Mouse (Mus musculus): ENCODE results near the gene P2rx7. TPM values are rescaled to one million over a fixed set of nuclear protein-coding genes. Genes with fewer than 3 reads are reported as not detected.

P2rx7 gene
- polyA plus RNA-seq (2016; fragmentation: Nextera tagmentation; extraction: Ambion mirVana) = 0.31 and 0.60 TPM in 2 replicates

DNA sequence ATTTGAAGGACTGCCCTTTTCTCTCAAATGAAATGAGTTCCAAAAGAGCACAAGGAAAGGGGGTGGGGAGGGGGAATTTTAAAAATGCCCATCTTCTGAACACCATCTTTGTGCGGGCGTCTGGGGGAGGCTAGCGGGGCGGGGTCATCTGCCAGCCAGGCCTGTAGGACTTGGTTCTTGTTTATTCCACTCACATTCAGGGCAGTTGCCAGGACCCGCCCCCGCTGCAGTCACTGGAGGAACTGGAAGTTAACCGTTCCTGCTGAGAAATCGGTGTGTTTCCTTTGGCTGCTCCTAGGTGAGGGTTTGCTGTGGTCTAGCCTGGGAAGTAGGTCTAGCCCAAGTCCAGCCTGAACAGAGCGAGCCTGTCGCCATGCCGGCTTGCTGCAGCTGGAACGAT lies at the start of gene P2rx7:
Gene P2rx7, plus strand, starts transcription at position 211 of the 400 bp plus-strand sequence.
- 88% methylated on average over 12 of the region's 12 CpGs for WGBS
- Histone ChIP-seq H3K4me3 (no peak within 1 kb of the TSS), H3K4me1 (peaks cover 7% of the 10 kb centered on the region), H3K9me3 (peaks cover 5% of the 10 kb centered on the region; the same call in 1 of the 2 replicates), H3K27ac (peak within 1 kb of the TSS; percentile 4), H3K36me3 (replicated peaks) (no peaks in the 10 kb centered on the region), H3K27me3 (ENCODE audit: poor library complexity, severe bottlenecking) (peaks cover 10% of the 10 kb centered on the region; the same call in 1 of the 2 replicates)
- no peak for DNase-seq (ENCODE audit: extremely low spot score, low spot score)

DNA sequence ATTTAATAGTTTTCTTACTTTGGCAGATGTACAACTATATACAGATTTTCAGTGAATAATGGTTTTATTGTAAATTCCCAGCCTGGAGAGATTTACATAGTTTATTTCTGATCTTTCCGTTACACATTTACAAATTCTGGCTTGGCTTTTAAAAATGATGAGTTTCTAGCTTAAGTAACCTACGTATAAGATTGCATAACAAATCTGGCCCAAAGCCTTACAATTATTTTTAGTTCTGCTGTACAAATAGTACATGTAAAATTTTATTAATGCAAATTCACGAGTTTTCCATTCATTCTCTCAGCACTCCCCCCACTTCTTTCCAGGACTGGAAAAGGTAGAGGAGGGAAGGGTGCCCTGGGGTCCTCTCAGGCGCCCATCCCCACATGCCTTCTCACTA lies 48.2 kb upstream of the P2rx7 start:
- no peak overlapping the region for H3K4me3 ChIP-seq
- peaks cover 4% of the 10 kb centered on the region for H3K9me3 ChIP-seq
- peaks cover 91% of the 10 kb centered on the region for H3K36me3 ChIP-seq (replicated peaks)
- H3K27ac ChIP-seq = no peak overlapping the region
- no peak for DNase-seq (ENCODE audit: extremely low spot score, low spot score)
- no peaks in the 10 kb centered on the region for H3K27me3 ChIP-seq (ENCODE audit: poor library complexity, severe bottlenecking)
- H3K4me1 ChIP-seq = no peaks in the 10 kb centered on the region
- 93% methylated on average over 4 of the region's 4 CpGs for WGBS

DNA sequence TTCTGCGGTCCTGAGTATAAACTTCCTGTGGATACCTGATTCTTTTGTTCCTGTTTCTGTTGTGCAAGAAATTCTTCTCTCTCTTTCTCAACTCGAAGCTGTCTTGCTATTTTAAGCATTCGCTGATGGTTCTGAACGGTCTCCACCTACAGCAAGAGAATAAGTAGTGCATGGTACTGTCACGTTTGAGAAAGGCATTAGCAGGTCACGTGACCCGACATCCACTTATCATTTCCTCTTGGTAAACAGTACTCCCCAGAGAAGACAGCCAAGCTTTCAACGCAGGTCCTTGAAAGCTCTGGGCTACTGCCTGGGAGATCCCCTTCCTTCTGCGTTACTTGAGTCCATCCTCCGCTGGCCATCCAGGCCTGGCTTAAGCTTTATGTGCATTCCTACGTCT lies 41.5 kb upstream of the P2rx7 start:
- no peak for DNase-seq (ENCODE audit: extremely low spot score, low spot score)
- H3K36me3 ChIP-seq (replicated peaks) = peaks cover 97% of the 10 kb centered on the region
- no peak overlapping the region for H3K27ac ChIP-seq
- H3K4me1 ChIP-seq = no peaks in the 10 kb centered on the region
- H3K27me3 ChIP-seq (ENCODE audit: poor library complexity, severe bottlenecking) = no peaks in the 10 kb centered on the region
- WGBS = 83% methylated on average over 11 of the region's 11 CpGs
- peaks cover 4% of the 10 kb centered on the region for H3K9me3 ChIP-seq
- no peak overlapping the region for H3K4me3 ChIP-seq

DNA sequence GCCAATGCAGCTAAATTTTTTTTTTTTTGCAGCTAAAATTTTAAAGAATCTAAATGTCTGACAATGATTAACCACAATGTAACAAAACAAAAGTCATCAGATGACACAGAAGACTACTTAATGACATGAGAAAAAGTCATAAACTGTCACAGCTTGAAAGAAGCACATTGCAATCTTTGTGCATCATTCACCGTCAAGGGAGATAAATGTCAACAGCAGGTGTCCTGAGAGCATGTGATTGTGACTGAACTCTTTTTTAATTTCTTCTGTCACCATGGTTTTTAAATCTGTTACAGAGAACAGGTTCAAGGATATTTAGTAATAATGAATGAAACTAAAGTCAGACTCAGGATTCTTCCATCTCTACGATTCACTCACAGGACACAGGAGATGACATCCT lies 38.8 kb upstream of the P2rx7 start:
- 89% methylated on average over 2 of the region's 2 CpGs for WGBS
- no peaks in the 10 kb centered on the region for H3K9me3 ChIP-seq
- H3K4me3 ChIP-seq = no peak overlapping the region
- no peaks in the 10 kb centered on the region for H3K27me3 ChIP-seq (ENCODE audit: poor library complexity, severe bottlenecking)
- no peak overlapping the region for H3K27ac ChIP-seq
- no peak for DNase-seq (ENCODE audit: extremely low spot score, low spot score)
- peaks cover 97% of the 10 kb centered on the region for H3K36me3 ChIP-seq (replicated peaks)
- H3K4me1 ChIP-seq = no peaks in the 10 kb centered on the region

DNA sequence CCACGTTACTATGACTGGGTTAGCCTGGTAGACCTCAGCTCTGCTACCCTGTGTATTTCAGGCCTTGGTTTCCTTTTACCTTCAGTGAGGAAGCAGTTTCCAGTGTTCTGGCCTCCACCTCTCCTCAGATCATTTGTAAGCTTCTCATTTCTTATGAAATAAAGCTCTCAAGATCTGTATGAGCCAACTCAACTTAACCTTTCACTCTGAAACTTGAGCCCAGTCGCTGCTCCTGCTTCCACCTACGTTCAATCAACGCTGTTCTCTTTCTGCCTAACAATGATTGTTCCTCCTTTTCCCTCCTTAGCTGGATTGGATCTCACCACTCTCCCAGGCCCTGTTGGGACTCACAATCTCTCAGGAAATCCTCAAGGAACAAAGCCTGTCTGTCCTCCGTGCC lies 32.1 kb upstream of the P2rx7 start:
- Histone ChIP-seq H3K9me3 (no peaks in the 10 kb centered on the region), H3K27ac (0 out of 2 replicates have a peak overlapping the region, but pooled peaks have one; percentile 51), H3K4me1 (peaks cover 29% of the 10 kb centered on the region), H3K36me3 (replicated peaks) (peaks cover 41% of the 10 kb centered on the region), H3K4me3 (no peak overlapping the region), H3K27me3 (ENCODE audit: poor library complexity, severe bottlenecking) (no peaks in the 10 kb centered on the region)
- no peak for DNase-seq (ENCODE audit: extremely low spot score, low spot score)
- whole genome bisulfite sequencing = 65% methylated on average over 5 of the region's 5 CpGs

DNA sequence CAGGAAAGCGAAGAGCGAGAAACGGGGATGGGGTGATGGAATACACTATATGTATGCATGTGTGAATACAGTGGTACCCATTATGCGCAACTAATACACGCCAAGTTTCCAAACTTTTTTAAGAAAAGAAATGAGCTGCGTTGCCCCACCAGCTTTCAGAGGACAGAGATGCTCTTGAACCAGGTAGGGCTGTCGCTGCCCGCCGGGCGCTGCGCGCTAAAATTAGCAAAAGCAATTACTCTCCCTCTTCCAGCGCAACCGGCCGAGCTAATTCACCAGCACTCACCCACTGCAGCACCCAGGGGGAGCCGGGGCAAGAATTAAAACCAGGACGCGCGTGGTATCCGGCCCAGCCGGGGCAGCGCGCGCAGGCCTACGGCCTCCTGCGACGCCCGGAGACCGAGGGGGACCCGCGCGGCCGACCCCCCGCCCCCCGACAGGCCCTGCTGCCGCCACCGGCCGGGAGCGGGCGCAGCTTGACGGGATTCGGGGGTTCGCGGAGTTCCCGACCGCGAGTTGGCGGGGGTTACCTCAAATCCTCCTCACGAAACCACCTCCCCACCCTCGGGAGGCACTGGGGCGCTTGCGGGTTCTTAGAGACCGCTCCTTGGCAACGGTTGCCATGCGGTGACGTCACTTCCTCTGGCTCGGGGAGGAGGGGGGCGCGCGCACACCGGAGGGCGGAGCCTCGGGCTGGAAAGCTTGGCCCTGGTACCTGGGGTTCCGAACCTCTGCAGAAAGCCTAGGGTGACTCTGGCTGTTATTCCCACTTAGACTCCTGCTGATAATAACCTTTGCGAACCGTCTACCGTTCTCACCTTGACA lies 29.6 kb upstream of the P2rx7 start, which contains the start of gene Ift81:
Gene Ift81, minus strand, starts transcription at position 611 of the 825 bp plus-strand sequence.
- H3K4me1 ChIP-seq = peaks cover 29% of the 10 kb centered on the region
- WGBS = 2% methylated on average over 67 of the region's 67 CpGs
- no peaks in the 10 kb centered on the region for H3K9me3 ChIP-seq
- DNase-seq (ENCODE audit: extremely low spot score, low spot score) = peak; percentile 98
- peaks cover 17% of the 10 kb centered on the region for H3K36me3 ChIP-seq (replicated peaks)
- H3K27me3 ChIP-seq (ENCODE audit: poor library complexity, severe bottlenecking) = no peaks in the 10 kb centered on the region
- H3K27ac ChIP-seq = peak within 1 kb of the TSS; percentile 97
- H3K4me3 ChIP-seq = peak within 1 kb of the TSS; percentile 84

DNA sequence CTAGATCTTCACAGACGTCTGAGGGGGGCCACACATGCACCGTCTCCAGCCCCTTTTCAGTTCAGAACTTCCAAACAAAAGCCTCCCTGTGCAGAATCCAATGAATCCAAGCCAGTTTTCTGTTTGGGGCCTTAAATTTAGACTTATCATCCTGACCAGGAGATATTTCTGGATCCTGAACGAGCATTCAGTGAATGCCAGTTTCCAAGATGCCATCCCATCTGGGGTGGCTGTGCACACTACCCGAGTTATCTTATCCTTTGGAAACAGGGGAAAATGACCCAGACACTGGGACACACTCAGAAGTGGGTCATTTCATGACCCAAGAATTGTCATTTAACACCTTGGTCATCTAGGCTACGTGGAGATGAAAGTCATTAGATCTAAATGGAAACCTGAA lies 26.0 kb upstream of the P2rx7 start:
- Histone ChIP-seq H3K4me1 (peaks cover 33% of the 10 kb centered on the region), H3K27ac (no peak overlapping the region), H3K27me3 (ENCODE audit: poor library complexity, severe bottlenecking) (no peaks in the 10 kb centered on the region), H3K4me3 (no peak overlapping the region), H3K36me3 (replicated peaks) (no peaks in the 10 kb centered on the region), H3K9me3 (no peaks in the 10 kb centered on the region)
- no peak for DNase-seq (ENCODE audit: extremely low spot score, low spot score)
- 81% methylated on average over 5 of the region's 5 CpGs for WGBS

DNA sequence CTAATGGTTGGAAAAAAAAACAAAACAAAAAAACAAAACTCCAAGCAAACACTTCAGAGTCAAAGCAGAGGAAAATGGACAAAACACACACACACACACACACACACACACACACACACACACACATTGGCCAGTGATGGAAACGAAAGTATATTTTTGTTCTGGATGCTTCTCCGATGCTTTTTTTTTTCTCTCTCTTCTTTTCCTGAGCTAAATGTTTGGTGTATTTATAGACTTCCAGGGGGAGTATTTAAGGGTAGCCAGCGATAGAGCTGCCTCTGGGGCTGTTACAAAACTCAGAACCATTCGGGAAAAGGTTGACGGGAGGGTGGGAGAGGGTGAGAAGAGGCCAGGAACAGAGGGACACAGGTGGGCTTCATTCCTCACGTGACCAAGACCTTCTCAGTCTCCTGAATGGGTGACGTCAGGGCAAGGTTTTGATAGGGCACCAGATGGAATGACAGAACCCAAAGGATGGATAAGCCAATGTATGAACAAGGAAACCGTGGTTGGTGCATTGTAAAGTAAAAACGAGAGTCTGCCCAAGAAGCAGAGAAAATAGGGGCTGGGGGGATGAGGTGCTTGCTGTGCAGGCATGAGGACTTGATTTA lies 23.9 kb upstream of the P2rx7 start:
- peaks cover 21% of the 10 kb centered on the region for H3K4me1 ChIP-seq
- no peak overlapping the region for H3K4me3 ChIP-seq
- H3K27ac ChIP-seq = peak overlapping the region; percentile 82; the same call in 1 of the 2 replicates
- H3K27me3 ChIP-seq (ENCODE audit: poor library complexity, severe bottlenecking) = no peaks in the 10 kb centered on the region
- no peaks in the 10 kb centered on the region for H3K36me3 ChIP-seq (replicated peaks)
- no peaks in the 10 kb centered on the region for H3K9me3 ChIP-seq
- DNase-seq (ENCODE audit: extremely low spot score, low spot score) = no peak
- 87% methylated on average over 9 of the region's 9 CpGs for WGBS

DNA sequence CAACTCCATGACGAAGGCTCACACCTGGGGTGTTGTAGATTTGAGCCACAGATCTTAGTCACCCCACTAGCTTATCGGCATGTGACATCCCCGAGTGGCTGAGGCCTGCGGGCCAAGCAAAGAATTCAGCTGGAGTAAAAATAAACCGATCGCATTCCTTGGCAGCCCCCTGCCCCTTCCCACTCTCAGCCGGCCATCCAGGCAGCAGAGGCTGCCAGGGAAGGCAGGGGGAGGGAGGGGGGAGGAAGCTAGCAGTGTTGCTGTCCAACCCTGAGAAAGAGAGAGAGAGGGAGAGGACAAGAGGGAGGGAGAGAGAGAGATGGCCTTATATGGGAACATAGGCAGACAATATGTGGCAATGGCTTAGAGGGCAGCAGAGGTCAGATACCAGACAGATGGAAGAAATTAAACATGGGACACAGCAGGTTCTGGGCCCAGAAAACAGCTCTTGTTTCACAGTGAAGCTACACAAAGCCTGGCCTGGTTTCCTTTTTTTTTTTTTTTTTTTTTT lies 22.3 kb upstream of the P2rx7 start:
- H3K4me1 ChIP-seq = peaks cover 19% of the 10 kb centered on the region
- H3K27ac ChIP-seq = peak overlapping the region; percentile 82
- WGBS = 24% methylated on average over 7 of the region's 7 CpGs
- no peaks in the 10 kb centered on the region for H3K9me3 ChIP-seq
- no peaks in the 10 kb centered on the region for H3K27me3 ChIP-seq (ENCODE audit: poor library complexity, severe bottlenecking)
- H3K36me3 ChIP-seq (replicated peaks) = no peaks in the 10 kb centered on the region
- DNase-seq (ENCODE audit: extremely low spot score, low spot score) = peak; percentile 54
- H3K4me3 ChIP-seq = no peak overlapping the region

DNA sequence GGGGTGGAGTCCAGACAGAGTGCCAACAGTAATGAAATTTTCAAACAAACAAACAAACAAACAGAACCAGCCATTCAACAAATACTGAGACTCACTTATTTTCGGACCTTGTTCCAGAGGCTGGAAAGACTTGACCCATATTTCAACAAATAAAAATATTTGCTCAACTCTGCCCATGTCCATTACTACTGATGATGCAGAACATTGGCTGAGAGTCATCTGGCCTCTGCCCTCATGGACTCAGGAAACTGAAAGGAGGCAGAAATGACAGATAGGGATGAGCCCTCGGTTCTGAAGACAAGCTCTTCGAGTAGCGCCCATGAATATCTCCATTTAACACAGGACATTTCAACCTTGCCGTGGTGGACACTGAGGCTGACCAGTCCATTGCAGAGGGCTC lies 21.2 kb upstream of the P2rx7 start:
- H3K4me3 ChIP-seq = no peak overlapping the region
- DNase-seq (ENCODE audit: extremely low spot score, low spot score) = no peak
- no peaks in the 10 kb centered on the region for H3K9me3 ChIP-seq
- WGBS = 90% methylated on average over 5 of the region's 5 CpGs
- H3K27ac ChIP-seq = peak overlapping the region; percentile 82
- H3K36me3 ChIP-seq (replicated peaks) = no peaks in the 10 kb centered on the region
- H3K4me1 ChIP-seq = peaks cover 21% of the 10 kb centered on the region
- no peaks in the 10 kb centered on the region for H3K27me3 ChIP-seq (ENCODE audit: poor library complexity, severe bottlenecking)

DNA sequence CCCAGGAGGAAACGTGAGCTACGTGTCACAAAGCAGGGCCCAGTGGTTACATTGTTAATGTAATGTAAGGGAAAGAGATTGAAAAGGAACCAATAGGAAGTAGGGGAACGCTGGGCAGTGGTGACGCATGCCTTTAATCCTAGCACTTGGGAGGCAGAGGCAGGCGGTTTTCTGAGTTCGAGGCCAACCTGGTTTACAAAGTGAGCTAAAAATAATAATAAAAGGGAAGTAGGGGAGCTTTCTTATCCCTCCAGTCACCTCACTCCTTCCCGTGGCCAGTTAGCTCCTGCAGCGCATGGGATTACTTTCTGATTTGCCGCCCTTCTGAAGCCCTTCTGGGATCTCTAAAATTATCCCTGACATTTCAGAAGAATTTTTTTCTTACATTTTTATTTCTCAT lies 19.9 kb upstream of the P2rx7 start:
- DNase-seq (ENCODE audit: extremely low spot score, low spot score) = no peak
- Histone ChIP-seq H3K36me3 (replicated peaks) (no peaks in the 10 kb centered on the region), H3K9me3 (no peaks in the 10 kb centered on the region), H3K27me3 (ENCODE audit: poor library complexity, severe bottlenecking) (no peaks in the 10 kb centered on the region), H3K4me1 (peaks cover 21% of the 10 kb centered on the region), H3K27ac (no peak overlapping the region), H3K4me3 (no peak overlapping the region)
- 89% methylated on average over 9 of the region's 9 CpGs for WGBS

DNA sequence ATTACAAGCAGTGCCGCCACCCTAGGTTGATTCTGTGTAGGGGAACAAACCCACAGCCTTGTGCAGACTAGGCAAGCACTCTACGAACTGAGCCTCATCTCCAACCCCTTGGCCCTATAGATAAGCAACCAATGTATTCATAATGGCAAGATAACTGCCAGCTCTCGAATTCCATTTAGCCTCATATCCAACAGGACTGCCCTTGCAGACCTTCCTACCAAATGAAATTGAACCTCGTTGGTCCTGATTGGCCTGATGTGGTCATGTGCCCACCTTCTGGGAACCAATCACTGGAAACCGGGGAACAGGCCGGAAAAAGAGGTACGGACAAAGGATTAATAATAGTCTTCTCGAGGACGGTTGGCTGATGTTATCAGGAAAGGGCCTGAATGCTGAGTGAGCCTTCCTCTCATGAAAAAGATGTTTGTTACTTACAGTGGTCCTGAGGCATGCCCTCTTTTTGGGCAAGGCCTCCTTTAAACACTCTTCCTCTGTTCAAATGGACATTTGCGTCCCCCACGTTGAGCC lies 18.7 kb upstream of the P2rx7 start:
- WGBS = 92% methylated on average over 11 of the region's 11 CpGs

More for the DNA sequence above, 18.7 kb upstream of the P2rx7 start:
- Histone ChIP-seq H3K9me3 (no peaks in the 10 kb centered on the region), H3K27me3 (ENCODE audit: poor library complexity, severe bottlenecking) (no peaks in the 10 kb centered on the region), H3K4me1 (peaks cover 21% of the 10 kb centered on the region), H3K4me3 (no peak overlapping the region), H3K27ac (no peak overlapping the region), H3K36me3 (replicated peaks) (no peaks in the 10 kb centered on the region)
- DNase-seq (ENCODE audit: extremely low spot score, low spot score) = no peak
